Mouse (Mus musculus) CD8-positive naive resting alpha-beta T cell, adult 57 days (primary cell): ENCODE results near the gene Cnga1. TPM values are rescaled to one million over a fixed set of nuclear protein-coding genes. Genes with fewer than 3 reads are reported as not detected.

Experiments
- total RNA-seq: library from RNA; stranded (reverse); gene quantifications from one replicate; pipeline ENCODE4 v1.2.4, GENCODE M21; 2023

Gene Cnga1
- 18.6 TPM for total RNA-seq

DNA sequence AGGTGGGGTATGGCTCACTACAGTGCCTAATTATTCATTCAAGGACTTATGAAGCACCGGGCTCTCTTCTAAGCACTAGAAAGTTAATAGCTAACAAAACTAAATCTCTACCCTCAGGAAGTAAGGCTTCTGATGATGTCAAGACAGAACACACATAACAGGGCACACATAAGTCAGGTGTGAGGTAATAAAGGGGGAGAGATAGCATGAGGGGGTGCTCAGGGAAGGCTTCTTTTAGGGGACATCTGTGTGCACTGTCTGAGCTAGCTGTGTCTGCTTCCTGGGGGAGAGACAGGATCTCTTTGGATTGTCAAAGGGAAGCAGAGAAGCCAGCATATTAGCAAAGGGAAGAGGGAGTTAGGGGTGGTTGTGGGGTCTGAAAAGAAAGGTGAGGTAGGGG, at the start of gene Cnga1:
Cnga1 (minus strand) TSS at position 101 of the 400 bp plus-strand sequence.

DNA sequence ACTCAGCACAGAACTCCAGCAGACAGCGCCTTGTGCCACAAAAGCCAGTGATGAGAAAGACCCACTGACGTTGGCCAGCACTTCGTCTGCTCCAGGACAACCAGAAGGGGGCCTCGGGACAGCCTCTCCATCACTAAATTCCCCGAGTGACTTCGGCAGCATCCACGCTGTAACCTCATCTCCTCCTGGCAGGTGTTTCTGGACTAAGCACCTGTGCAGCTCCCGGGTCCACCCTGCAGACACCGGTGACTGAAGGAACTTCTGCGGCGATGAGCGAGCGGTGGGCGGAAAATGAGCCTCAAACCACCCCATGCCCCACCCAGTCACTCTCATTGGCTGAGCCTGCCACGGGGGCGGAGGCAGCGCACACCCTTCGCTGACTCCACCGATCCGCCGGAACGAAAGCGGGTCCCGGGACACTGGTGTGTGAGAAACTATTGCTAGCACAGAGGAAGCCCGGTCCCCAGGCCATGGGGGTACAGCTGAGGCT, 3.4 kb upstream of the Cnga1 start, which contains the start of gene Nipal1:
Nipal1 (plus strand) TSS at position 378 of the 490 bp plus-strand sequence.

DNA sequence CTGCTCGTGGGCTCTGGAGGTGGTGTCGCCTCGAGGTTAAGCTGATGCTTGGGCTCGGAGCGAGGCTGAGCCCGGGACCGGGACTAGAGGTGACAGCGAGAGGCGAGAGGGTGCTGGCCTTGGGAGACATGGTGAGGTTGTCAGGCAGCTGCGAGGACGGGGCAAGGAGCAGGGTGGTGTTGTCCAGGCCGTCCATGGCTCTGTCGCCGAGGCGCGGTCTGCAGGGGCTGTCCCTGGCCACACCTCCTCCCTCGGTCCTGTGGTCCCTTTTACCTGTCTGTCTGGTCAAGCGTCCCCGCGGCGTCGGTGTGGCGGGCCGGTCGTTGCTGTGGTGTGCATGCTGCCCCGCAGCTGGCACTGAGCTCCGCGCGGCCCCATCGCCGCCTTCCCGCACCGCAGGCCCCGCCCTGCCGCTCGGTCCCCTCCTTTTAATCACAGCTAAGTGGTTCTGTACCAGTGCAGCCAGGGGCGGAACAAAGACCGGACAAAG, 56.8 kb downstream of the Cnga1 start, which contains the start of gene Gm5868:
Gm5868 (minus strand) TSS at position 360 of the 490 bp plus-strand sequence.

DNA sequence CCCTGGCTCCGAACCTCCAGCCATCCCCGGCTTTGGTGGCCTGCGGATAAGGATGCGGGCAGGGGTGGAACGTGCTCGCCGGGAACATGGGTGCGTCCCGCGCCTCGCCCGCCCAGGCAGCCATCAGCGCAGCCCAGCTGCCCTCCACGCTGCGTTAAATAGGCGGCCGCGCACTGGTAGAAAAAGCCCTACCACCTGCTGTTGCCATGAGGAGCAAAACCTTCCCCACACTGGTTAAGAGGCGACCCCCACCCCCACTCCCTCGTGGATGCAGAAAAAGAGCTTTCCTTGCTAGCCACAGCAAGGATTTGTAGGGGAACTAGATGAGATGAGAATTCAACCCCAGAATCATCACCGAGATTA, 63.1 kb downstream of the Cnga1 start, which contains the start of gene Zar1:
Zar1 (minus strand) TSS at position 285 of the 363 bp plus-strand sequence.

DNA sequence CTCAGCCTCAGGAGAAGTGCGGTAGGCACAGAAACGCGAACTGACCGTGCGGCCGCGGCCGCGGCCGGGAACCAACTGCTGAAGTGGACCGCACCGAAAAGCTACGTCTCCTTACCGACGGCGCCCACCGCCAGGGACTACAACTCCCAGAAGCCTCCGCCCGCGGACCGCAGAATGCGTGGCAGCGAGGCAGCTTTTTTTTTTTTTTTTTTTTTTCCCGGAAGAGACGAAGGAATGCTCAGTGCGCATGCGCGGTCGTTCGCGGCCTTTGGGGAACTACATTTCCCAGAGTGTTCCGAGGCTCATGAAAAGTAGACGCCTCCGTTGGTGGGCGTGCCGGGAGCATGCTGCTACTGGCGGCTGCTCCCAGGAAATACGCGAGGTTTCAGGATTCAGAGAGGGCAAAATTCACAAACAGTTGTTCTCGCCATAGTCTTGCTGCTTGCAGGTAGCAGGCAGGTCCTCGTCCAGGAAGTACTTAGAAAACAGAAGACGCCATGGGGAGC, 84.5 kb downstream of the Cnga1 start, which contains the start of gene Nfxl1:
Nfxl1 (minus strand) TSS at position 141 of the 506 bp plus-strand sequence.

Other genes starting within 250 kb of the Cnga1 start
- gene Corin, start 139.8 kb downstream of the Cnga1 start, total RNA-seq, result not detected
- gene Nfxl1, start 84.6 kb downstream of the Cnga1 start, total RNA-seq, result 10.4 TPM
- not detected for gene Zar1, start 63.0 kb downstream of the Cnga1 start, total RNA-seq
- not detected for gene Gm5868, start 56.7 kb downstream of the Cnga1 start, total RNA-seq
- gene Nipal1, start 3.5 kb upstream of the Cnga1 start, total RNA-seq, result 12.6 TPM
- 184 TPM for gene Txk, start 108.5 kb upstream of the Cnga1 start, total RNA-seq
- gene Tec, start 224.2 kb upstream of the Cnga1 start, total RNA-seq, result 27.2 TPM